Mouse (Mus musculus) C2C12 (cell line): ENCODE results near the gene Chtop.

ENCODE experiments used
- CTCF ChIP-seq: IDR thresholded peaks from one replicate; pipeline ENCODE4 v1.5.1; 2011; ENCODE audit not compliant: control insufficient read depth, insufficient read depth, insufficient read length
- FOSL1 ChIP-seq: IDR thresholded peaks from one replicate; pipeline ENCODE4 v1.8.0; 2011; ENCODE audit warnings: mild to moderate bottlenecking, low read length; ENCODE audit not compliant: poor library complexity, insufficient read depth, severe bottlenecking
- MAX ChIP-seq: IDR thresholded peaks from one replicate; pipeline ENCODE4 v1.6.1; 2011; ENCODE audit warnings: mild to moderate bottlenecking, control low read depth
- MYOG ChIP-seq: IDR thresholded peaks from one replicate; pipeline ENCODE4 v1.6.1; 2011; ENCODE audit not compliant: control insufficient read depth, insufficient read length; ENCODE audit errors: extremely low read depth
- USF1 ChIP-seq: IDR thresholded peaks from one replicate; pipeline ENCODE4 v1.6.1; 2011; ENCODE audit warnings: low read depth, mild to moderate bottlenecking, control low read depth, moderate library complexity

DNA sequence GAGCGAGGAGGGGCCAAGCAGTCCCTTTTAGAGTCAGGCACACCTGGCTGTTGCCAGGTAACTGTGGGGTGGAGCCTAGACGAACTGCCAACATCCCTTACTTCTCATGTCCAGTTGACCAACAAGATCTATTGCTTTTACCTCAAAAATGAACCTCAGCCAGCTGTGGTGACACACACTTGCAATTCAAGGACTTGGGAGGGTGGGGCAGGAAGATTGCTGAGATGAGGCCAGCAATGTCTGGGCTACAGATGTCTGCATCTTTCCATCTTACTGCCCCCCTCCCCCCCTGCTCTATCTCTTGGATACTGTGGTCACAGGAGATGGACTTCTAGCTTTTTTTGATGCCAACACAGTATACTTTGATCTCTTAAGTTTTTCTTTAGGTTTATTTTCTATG, 42.9 kb upstream of the Chtop start:
- TF ChIP-seq CTCF (no peak), MYOG (no peak), MAX (no peak), USF1 (no peak), FOSL1 (no peak)
